Mouse (Mus musculus): ENCODE results near the gene Lamc2.

- TF ChIP-seq CTCF (IDR thresholded peaks at IDR 0.05; ENCODE audit: borderline replicate concordance, insufficient read depth, low read depth, low read length) (no peak), POLR2A (IDR thresholded peaks at IDR 0.05; ENCODE audit: borderline replicate concordance, insufficient read depth, low read length) (no peak)
Observed at GRCm38 (mm10) chr1:153107866-153108265, 78.4 kb downstream of the Lamc2 start.
